Mouse (Mus musculus): ENCODE results near the gene Mmp28. TPM values are rescaled to one million over a fixed set of nuclear protein-coding genes. Genes with fewer than 3 reads are reported as not detected.

The Mmp28 gene
- total RNA-seq (2021), result 1 to 10 TPM; 2.9 to 4.0 TPM

DNA sequence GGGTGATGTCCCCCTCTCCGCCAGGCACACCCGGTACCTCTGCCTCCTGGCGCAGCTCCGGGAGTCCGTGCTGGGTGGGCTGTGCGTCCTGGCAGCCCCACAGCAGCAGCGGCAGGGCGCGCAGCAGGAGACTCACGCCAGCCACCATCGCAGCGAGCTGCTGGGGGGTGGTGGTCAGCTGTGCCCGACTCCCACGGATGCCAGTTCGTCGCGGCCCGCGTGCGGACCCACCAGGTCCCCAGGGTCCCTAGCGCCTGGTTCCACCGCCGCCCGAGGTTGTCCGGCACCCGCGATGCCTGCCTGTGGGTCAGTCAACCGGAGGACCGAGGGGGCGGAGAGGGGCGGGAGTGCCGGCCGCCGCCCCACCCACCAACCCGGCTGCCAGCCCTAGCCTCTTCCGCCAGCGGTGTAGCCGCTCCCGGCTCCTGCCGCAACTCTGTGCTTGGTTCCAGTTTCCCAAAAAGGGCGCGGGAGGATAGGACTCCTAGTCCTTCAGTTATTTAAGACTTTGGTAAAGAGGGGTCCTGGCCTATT is at the start of gene Mmp28:
Gene Mmp28, minus strand, starts transcription at position 361 of the 534 bp plus-strand sequence.
- no peak for DNase-seq

DNA sequence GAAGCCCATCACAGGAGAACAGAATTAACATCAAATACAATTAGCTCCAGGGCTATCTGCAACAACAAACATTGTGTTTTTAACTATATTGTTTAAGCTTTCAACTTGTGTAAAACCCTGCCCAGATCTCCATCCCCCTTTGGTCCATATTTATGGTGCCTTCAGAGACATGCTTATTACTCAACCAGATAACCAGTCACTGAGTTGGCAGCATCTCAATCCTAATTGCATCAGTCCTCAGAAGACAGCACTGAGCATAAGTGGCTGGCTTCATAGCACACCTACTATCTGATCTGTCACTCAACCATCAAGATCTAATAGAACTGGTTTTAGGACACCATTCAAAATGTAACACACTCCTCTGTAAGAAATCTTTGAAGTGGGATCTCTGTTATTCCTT is 46.6 kb upstream of the Mmp28 start:
- DNase-seq, result no peak

DNA sequence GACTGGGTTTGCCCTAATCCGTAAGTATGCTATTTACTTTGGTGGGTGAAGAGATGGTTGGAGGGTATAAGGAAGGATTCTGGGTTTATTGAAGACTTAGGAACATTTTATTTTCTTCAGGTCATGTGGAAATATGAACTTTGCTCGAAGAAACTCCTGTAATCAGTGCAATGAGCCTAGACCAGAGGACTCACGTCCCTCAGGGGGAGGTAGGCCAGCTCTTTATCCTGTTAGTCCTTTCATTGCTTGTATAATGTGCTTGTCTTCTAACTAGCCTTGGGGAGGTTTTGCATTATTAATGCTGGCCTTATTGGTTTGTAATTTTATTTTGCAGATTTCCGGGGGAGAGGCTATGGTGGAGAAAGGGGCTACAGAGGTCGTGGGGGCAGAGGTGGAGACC is 41.4 kb upstream of the Mmp28 start:
- no peak for DNase-seq

DNA sequence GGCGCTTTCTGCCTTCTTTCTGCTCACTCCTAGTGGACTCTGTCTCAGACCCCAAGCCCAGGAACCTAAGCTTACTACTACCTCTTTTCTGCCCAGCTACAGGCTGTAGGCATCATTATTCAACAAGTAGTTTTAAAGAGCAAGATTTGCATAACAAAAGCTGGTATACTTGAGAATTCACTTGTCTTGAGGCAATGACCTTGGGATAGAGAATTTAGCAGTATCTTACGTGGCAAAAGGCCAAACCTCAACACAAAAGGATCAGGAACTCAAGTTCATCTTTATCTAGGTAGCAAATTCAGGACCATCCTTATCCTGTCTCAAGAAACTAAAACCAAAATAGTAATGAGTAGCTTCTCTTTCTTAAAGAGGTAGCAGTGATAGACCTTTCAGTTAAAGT is 32.7 kb upstream of the Mmp28 start:
- no peak for DNase-seq

DNA sequence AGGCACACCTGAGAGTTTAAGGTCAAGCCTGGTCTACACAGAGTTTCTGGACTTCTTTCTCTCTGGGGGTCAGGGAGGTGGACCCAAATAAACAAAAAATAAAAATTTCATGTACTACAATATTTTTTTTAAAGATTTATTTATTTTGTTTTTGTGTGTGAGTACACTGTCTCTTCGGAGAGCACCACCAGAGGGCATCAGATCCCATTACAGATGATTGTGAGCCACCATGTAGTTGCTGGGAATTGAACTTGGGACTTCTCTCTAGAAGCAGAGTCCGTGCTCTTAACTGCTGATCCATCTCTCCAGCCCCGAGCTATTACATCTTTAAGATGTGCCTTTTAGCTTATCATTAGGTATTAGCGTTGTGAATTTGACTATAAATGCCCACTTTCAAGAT is 28.6 kb upstream of the Mmp28 start:
- no peak for DNase-seq

DNA sequence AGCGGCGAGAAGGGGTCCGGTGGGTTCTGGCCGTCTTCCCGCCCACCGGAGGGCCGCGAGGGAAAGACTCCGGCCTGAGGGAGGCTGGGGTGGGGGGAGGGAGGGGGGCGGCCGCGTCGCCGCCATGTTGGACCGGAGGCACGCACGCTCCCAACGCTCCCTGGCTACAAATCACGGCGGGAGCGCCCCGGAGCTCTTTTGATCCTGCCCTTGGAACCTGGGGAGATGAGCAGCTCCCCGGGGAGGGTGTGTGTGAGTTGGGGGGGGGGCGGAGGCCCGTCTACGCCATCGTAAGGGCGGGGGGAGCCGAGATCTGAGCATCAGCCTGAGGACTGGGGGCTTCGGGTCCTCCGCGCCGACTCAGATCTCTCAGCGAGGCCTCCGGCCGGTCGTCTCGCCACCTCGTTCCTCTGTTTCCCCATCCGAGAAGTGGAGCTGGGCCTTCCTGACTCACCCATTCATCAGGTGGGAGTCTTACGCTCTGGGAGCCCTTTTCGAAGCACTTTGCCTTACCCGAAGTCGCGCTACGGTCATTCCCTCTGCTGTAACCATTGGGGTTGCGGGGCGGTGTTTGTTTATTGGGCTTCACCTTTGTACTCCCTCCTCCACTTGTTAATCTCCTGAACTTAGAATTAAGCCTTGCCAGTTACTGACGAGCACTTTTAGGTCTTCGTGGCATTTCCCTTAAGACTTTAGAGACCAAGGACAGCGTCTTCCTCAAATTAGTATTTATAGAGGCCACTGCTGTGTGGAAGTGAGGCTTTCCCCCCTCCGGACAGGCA is 10.6 kb upstream of the Mmp28 start:
- DNase-seq, result no peak

DNA sequence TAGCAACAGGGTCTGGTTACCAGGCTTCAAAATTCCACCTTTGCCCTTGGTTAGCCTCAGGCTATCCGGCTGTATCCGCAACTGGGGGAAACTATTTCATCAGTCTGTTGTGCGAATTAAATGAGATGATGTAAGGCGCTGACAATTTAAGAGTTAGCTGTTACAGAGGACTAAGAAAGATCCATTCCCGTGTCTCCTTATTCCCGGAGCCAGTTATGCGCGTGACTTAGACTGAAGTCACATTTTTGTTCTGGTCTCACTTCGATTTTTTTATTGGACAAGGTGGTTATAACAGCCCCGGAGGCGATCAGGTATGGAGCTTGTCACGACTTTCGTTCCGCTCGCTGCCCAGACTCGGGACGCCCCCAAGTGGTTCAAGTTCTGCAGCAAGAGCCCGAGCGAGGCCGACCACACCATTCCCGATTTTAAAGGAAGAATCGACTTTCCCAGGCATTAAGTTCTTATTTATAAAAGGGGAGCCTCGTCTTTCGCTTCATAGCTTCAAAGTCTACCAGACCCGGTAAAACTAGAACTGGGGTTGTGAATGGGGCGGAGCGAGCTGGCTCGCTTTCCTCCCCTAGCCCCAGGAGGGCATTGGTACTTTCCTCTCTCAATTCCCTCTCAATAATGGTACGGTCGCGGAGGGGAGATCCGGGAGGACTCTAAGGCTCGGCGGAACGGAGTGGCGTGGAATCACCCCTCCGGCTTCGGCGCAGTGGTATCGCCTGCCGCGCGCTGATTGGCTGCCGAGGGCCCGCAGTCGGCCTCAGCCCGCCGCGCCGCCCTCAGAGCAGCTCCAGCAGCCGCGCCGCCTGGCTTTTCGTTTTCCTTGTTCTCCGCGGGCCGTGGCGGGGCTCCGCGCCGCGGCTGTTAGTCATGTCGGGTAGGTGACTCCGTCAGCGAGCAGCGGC is 9.7 kb upstream of the Mmp28 start, which contains the start of gene Taf15:
Gene Taf15, plus strand, starts transcription at position 763 of the 911 bp plus-strand sequence.
- DNase-seq, result peak; percentile 99

DNA sequence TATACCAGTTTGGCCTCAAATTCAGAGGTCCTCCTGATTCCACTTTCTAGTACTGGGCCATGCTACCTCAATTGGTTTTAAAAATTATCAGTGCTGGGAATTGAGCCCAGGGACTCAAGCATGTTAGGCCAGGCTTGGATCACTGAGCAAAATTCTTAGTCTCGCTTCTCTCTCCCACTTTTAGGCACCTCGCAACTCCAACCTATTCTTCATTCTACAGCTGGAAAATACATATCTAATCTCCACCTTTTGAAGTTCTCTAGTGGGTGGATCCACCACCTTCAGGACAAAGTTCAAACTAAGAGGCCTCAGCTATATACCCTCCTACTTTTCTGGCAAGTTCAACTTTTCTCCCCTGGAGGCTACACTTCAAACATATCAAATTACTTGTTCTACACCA is 8.9 kb upstream of the Mmp28 start:
- DNase-seq, result no peak

DNA sequence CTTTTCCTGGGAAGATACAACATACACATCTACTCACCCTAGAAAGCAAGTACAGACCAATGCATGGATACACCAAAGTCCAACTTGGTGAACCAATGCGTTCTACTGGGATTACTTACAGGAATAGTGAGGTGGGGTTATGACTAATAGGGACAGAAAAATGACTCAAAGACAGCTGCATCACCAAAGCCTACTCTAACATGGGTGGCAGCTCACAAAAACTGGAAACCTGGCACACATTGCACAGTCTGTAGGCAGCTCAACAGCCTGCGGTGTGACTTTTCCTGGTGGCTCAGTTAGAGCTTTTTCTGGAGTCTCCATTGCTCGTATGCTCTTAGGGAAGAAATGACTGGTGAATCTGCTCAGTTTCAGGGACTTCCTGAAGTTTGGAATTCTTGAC is 5.9 kb upstream of the Mmp28 start:
- DNase-seq, result no peak

DNA sequence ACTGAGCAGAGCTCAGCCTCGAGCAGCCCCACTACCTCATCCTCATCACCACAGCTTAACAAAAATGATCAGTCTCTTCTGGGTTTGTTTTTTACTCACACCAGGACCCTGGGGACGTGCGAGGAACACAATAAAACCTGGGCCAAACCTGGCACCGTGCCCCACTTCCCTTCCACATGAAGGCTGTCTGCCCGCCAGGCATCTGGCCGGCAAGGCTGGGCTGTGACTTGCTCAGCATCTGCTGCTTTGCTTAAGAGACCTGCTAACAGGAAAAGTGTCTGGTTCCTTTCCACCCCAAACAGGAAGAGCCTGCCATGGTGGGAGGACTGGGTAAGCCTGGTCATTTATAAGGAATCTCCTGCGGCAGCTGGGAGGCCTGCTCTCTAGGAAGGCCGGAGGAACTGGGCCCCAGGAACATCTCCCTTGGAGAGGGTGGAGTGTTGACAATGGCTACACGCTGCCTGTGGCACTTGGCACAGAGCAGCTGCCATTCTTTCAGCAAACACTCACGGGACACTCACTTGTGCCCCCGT is 4.3 kb upstream of the Mmp28 start:
- DNase-seq, result no peak

DNA sequence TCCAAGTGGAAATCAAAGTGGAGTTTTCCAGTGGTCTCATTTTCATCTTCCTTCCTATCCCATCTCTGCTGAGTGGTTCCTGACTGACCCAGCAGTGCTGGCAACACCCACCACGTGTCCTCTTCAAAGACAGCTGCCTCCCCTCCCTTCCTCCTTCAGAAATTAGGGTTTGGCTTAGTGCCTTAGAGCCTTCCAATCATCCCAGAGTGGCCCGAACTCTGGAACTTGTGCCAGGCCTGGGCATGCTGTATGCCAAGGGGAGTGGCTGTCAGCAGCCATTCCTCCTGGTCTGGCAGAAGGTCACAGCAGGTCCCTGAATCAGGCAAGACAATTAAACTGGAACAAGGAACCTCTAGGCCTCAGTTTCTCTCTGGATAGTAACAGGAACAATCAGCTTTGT is 3.1 kb upstream of the Mmp28 start:
- no peak for DNase-seq

DNA sequence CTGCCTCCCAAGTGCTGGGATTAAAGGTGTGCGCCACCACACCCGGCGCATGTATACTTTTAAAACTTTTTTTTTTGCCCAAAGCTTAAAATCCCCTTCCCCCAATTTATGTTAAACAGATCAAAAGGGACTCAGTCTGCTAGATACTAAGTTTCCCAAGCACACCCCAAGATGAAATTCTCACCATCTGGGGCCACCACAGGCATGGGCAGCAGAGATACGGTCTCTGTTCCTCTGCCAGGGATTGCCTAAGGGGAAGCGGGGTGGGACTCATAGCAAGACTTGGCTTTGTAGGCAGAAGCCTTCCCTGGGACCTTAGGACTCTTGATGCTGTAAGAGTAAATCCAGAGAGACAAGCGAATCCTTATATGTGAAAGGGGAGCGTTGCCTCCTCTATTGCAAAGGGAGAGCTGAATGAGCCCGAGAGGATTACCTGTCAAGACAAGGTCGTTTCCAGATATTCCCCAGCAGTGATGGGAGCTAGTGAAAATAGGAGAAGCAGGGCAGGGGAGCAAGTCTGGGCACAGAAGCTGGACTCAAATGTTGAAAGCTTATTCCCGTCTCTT is 1.3 kb downstream of the Mmp28 start:
- no peak for DNase-seq

DNA sequence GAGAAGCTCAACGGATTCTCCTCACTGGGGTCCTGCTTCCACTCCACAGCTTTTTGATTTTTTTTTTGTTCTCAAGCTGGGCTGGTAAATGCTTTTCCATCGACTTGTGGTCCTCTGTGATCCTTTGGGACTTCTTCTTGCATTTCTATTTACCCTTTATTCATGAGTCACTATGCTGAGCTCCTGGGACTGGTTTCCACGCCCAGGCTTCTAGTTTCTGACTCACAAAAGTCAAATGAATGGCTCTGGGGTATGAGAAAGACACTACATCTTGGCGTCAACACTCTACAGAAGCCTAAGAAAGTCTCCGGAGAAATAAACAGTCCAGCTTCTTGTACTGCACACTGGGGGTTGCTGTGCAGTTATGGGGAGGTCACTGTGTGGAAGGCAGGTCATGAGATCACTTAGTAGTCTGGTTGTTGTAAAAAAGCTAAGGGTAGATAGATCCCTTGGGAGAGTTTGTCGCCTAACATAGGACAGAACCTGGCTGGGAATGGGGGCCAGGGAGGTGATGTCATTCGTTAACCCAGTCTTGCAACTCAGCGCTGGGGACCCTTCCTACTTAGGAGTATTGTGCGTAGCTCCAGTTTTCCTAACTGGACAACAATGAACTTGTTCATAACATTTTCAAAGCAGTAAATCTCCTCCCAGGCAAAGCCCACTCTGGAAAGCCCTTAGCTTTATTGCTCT is 4.8 kb downstream of the Mmp28 start:
- DNase-seq, result no peak

DNA sequence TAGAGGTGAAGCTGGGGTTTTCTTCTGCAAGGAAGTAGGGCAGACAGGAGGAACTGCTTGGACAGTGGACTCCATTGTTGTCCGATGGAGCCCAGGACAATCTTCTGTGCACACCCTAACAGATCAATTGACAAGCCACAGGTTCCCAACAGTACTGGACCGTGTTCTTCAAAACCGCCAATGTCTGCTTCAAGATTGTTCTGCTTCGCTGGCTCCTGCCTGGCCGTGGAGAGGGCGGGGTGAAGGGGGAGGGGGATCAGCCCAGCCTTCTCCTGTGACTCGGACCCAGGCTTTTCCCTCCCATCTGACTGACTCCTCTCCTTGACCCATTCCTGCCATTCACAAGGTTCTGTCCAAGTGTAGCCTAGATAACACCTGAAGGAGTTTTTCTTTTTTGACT is 5.6 kb downstream of the Mmp28 start:
- DNase-seq, result no peak

DNA sequence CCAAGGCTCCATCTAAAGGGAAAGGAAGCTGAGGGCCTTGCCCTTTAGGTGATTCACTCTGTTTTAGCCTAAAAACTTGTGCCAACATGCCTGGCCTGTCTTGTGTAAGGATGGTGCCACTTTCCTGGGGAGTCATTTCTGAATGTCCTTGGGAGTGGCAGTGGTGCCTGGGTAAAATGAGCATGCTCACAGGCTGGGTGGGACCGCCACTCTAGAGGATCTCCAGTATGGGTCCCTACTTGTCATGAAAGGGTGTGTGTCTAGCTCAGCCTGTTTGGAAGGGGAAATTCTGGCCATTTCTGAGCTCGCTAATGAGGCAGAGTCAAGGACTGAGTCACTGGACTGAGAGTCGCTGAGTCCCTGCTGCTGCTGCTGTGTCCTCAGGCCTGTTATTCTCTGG is 7.3 kb downstream of the Mmp28 start:
- no peak for DNase-seq

DNA sequence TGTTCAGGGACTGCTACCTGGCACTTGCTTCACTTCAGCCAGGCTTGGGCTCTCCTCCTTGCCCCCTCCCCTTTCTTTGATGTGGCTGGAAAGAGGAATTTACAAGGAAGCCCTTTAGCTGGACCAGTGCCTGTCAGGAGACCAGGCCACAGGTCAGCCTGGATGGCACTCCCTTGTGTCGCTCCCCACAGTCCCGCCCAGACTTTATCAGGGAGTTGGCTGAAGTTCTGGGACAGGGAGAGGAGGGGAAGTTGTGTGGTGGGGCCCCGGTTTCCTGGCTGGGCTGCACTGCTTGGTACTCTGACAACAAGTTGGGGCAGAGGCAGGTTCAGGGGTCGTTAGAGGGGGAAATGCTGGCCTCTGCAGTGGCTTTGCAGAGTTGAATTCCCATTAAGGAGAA is 8.3 kb downstream of the Mmp28 start:
- DNase-seq, result no peak

DNA sequence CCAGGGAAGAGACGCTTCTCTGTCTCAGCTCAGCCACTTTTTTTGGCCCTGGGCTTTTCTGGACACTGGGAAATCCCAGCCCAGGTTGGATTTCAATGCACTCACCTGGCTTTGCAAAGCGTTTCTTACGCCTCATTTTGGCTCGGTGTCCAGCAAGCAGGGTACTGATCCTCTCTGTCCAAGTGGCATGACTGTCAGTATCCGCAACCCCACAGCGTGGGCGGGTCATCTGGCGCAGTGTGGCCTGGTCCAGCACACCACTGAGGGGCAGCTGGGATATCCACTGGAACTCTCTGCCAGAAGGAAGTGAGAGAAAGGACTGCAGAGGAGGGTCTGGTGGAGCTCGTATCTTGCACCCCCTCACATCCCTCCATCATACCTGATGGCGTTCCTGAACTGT is 11.6 kb downstream of the Mmp28 start:
- no peak for DNase-seq

DNA sequence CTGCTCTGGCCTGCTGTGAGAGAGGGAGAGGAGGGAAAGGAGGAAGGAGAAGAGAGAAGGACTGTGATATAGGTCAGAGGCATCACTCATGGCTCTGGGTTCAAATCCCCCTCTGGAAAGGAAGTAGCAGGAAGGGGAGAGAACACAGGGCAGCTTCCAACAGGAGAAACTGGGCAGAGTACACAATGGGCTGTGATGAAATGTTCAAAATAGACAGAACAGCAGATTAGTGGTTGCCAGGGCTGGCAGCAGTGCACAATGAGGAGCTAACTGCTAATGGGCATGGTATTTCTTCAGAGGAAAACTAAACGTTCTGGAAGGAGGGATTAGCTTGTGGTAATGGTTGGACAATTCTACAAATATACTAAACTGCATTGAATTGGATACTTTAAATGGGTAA is 12.3 kb downstream of the Mmp28 start:
- no peak for DNase-seq

DNA sequence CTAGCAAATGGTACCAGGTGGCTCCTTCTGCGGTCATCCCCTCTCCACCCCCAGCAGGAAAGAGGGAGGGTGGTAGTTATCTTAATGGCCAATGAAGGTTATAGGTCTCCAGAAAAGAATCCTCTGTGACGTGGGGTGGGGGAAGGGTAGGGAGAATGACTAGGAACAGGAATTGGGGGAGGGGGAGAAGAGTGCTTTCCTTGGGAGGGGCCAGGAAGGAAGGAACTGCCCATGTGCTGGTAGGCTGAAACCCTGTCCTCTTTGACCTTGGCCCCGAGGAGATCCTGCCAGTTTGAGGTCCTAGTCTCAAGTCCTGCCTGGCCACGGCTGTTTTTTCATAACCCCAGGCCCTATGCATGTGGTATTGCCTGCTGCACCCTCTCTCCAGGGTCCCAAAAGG is 13.6 kb downstream of the Mmp28 start:
- DNase-seq, result no peak

DNA sequence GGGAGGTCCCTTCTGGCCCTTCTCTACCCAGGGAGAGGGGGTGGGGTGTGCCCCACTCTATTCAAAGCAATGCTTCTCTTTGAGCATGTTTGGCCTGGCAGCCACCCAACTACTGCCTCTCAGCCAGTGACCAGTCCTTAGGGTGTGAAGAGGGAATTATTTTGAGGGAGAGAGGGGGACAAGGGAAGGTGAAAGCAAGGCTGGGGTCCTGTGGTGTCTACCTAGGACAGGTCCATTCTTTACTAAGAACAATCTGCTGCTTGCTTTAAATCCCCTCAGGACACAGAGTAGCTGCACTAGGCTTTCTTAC is 14.0 kb downstream of the Mmp28 start:
- DNase-seq, result no peak

DNA sequence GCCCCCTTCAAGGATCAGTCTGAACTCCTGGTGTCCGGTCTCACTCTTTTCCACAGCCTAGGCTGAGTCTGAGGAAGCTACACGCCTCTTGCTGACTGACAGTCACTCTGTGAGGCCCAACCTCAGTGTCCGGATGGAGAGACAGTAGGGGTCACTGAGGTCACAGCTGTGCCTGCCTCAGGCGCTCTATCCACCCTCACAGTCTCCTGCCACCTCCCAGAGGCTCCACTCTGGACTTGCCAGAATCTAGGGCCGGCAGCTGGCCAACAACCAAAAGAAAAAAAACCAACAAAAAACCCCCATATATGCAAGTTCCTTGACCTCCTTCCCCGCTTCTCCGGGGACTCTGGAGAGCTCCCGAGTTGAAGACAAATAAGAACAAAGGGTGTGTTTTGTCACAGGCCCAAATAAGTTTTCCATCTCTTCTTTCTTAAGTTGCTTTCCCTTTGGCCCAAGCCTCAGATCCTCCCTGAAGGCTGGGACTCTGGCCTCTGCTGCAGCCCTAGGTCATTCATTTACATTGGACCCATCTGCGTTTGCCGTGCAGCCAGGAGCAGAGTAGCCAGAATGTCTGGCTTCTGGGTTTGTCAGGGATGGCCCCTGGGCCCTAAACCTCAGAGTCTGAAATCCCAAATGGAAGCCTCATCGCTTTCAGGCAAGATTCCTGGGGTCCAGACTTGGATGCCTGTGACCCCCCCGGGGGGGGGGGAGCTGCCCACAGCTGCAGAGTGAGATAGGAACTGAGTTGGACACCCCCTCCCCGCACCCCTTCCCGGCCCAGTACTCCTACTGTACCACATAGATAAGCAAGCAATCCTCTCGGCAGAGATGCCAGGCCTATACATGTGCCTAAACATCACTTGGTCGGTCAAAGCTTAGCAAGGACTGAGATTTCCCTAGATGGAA is 14.6 kb downstream of the Mmp28 start:
- no peak for DNase-seq

Measured in layer of hippocampus, postnatal 36 days (tissue).